Mouse (Mus musculus) layer of hippocampus, adult 11-12 months (tissue): Measurements from ENCODE around the gene Slc22a15.
A peak's percentile ranks its signal among the peaks of the same experiment; 100 is the strongest.

Experiments used
- DNase-seq: peaks from one replicate; pipeline ENCODE4 v3.0.0; 2022; ENCODE audit warnings: low spot score

The Slc22a15 gene

GRCm38 (mm10) chr3:101812341-101812962, 111.8 kb downstream of the Slc22a15 start:
- peak; percentile 77 for DNase-seq

GRCm38 (mm10) chr3:101811931-101812330, 112.3 kb downstream of the Slc22a15 start:
- no peak for DNase-seq

- no peak for DNase-seq
These were observed 116.6 kb downstream of the Slc22a15 start for GRCm38 (mm10) chr3:101807646-101808045.

DNA sequence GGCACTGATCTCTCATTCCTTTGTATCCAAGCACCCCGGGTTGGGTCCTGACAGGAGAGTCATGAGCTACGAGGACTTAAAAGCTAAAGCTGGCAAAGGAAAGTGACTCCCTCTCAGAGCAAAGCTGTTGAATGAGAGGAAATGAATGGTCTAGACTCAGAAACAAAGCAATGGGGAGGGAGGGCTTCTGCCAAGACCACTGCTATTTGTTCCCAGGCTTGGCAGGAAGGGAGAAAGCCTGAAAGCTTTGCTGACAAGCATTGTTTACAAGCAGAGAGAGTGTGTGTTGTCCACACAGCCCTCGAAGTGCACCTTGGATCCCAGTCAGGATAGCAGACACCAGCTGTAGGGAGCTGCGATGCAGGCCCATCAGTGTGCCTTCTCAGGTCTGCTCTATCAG, 117.3 kb downstream of the Slc22a15 start:
- DNase-seq = no peak

- DNase-seq = peak; percentile 91
These were observed 118.1 kb downstream of the Slc22a15 start for GRCm38 (mm10) chr3:101806149-101806548.
